Mouse (Mus musculus): Measurements from ENCODE around the gene Bin2.

DNA sequence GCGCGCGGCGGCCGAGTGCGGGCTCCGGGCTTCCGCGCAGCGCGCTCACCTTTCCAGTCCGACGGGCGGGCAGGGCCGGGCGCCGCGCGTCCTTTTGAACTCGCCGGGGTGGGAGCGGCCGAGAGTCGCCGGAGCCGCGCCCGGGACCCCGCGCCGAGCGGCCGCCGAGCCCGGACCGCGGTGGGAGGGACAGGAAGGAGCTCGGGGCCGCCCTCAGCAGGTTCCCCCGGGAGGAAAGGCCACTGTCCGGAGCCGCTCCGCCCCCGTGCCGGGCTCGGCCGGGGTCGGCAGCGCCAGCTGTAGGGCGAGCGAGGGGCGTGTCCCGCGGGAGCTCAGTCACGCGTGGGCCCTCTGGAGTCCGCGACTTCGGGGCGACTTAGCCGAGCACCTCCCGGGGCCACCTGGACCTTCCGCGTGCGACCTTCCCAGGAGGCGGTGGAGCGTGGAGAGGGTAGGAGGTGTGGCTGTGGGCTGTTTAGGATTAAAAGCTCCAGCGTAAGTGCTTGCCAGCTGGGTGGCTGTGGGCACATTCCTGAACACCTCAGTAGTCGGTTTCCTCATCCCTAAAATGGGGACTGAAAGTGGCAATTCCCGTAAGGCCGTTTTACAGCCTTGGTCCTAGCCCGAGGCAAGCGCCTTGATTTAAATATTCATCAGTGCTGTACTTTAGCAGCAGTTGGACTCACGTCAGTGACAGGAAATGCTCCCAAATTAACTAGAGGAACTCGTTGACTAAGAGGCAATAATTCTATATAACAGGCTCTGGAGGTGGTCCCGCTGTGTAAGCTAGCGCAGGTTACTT, 32.5 kb downstream of the Bin2 start, which contains the start of gene Smagp:
- no peak for TF ChIP-seq CTCF (IDR thresholded peaks at IDR 0.05; ENCODE audit: borderline replicate concordance, extremely low read depth, insufficient read depth, insufficient read length)
- TF ChIP-seq POLR2A (IDR thresholded peaks at IDR 0.05; ENCODE audit: borderline replicate concordance, extremely low read depth, insufficient read depth, insufficient read length, poor library complexity, severe bottlenecking): no peak

Measured in brain, embryonic 14.5 days (tissue).